In genomic region chr3:106483796-106484405, GRCm38 (mm10) we compare ENCODE assay signal across 13 mouse cellular contexts. TPM values are rescaled to one million over a fixed set of nuclear protein-coding genes. Genes with fewer than 3 reads are reported as not detected.
DNase-seq lines count a peak whose midpoint lies in the region; ATAC-seq and TF ChIP-seq lines count a peak whose summit lies in the region.
"Had no signal": no experiment of that assay in that cellular context is flagged by ENCODE, and none has a peak within 500 bp of the region (broad histone marks: within the 10 kb centered on the region; RNA-seq: fewer than 3 reads in every experiment).

No protein-coding gene starts in this region.

- H3ac ChIP-seq in myocyte (ENCODE audit: control insufficient read depth, insufficient read length), result no peak overlapping the region

- no peak overlapping the region for H3K4me3 ChIP-seq in lung, embryonic 15.5 days
- H3K4me3 ChIP-seq in myocyte, result peak overlapping the region; percentile 9
- no peak overlapping the region for H3K4me3 ChIP-seq in forebrain, embryonic 12.5 days (replicated peaks)
- H3K4me3 ChIP-seq: neural tube, embryonic 13.5 days had no signal

- ATAC-seq in lung, embryonic 15.5 days (ENCODE audit: borderline replicate concordance, extremely low read depth, low FRiP score, low TSS enrichment), result no peak
- ATAC-seq in forebrain, embryonic 12.5 days (ENCODE audit: low FRiP score), result no peak
- ATAC-seq: forebrain, embryonic 16.5 days had no signal

- H3K27me3 ChIP-seq in lung, embryonic 15.5 days, result no peaks in the 10 kb centered on the region
- H3K27me3 ChIP-seq in myocyte (ENCODE audit: control insufficient read depth, insufficient read depth, insufficient read length), result no peaks in the 10 kb centered on the region
- 0 out of 2 replicates have a peak, but pooled peaks cover 13% of the 10 kb centered on the region for H3K27me3 ChIP-seq in forebrain, embryonic 12.5 days

- WGBS in lung, embryonic 15.5 days, result 60% methylated on average over 4 of the region's 4 CpGs
- 80% methylated on average over 4 of the region's 4 CpGs for WGBS in forebrain, embryonic 12.5 days

- H3K27ac ChIP-seq in lung, embryonic 15.5 days, result no peak overlapping the region
- H3K27ac ChIP-seq in forebrain, embryonic 12.5 days, result no peak overlapping the region
- H3K27ac ChIP-seq: neural tube, embryonic 13.5 days had no signal

- H3K79me2 ChIP-seq in myocyte (ENCODE audit: control insufficient read depth, insufficient read depth), result no peaks in the 10 kb centered on the region

- no peak for TF ChIP-seq POLR2A in myocyte (IDR thresholded peaks at IDR 0.05; ENCODE audit: insufficient read length, low read depth)

- DNase-seq in lung, adult 18-20 months, result no peak
- peak; percentile 85 for DNase-seq in CD4-positive helper T cell, adult 2 months (ENCODE audit: low read depth, low spot score)
- peak; percentile 87 for DNase-seq in induced T-regulatory cell, adult 2 months (ENCODE audit: low read depth)
- DNase-seq in adrenal gland, adult 2 months, result no peak
- DNase-seq in left cerebral cortex, adult 11 months (ENCODE audit: low spot score), result no peak
- DNase-seq: gastrocnemius, postnatal 25 days; kidney, postnatal 10 days; right cerebral cortex, postnatal 4 days had no signal

- H3K4me2 ChIP-seq in lung, embryonic 15.5 days, result peak overlapping the region; percentile 8; the same call in 1 of the 2 replicates
- H3K4me2 ChIP-seq in myocyte (ENCODE audit: low read depth), result no peak overlapping the region
- no peak overlapping the region for H3K4me2 ChIP-seq in forebrain, embryonic 12.5 days
- H3K4me2 ChIP-seq: neural tube, embryonic 13.5 days had no signal

- H3K36me3 ChIP-seq in lung, embryonic 15.5 days, result no peaks in the 10 kb centered on the region
- no peaks in the 10 kb centered on the region for H3K36me3 ChIP-seq in myocyte (ENCODE audit: control insufficient read depth, insufficient read depth)
- H3K36me3 ChIP-seq in forebrain, embryonic 12.5 days (replicated peaks), result no peaks in the 10 kb centered on the region
- H3K36me3 ChIP-seq: neural tube, embryonic 13.5 days had no signal

- no peaks in the 10 kb centered on the region for H3K9me3 ChIP-seq in lung, embryonic 15.5 days
- H3K9me3 ChIP-seq in forebrain, embryonic 12.5 days, result no peaks in the 10 kb centered on the region
- H3K9me3 ChIP-seq: neural tube, embryonic 13.5 days had no signal

- H3K9ac ChIP-seq in lung, embryonic 15.5 days, result no peak overlapping the region
- H3K9ac ChIP-seq in forebrain, embryonic 12.5 days, result no peak overlapping the region
- H3K9ac ChIP-seq: neural tube, embryonic 13.5 days had no signal

- H3K4me1 ChIP-seq in lung, embryonic 15.5 days, result peaks cover 12% of the 10 kb centered on the region; the same call in 1 of the 2 replicates
- peaks cover 11% of the 10 kb centered on the region; the same call in 1 of the 2 replicates for H3K4me1 ChIP-seq in forebrain, embryonic 12.5 days

TF ChIP-seq in myocyte, 11 proteins besides CTCF, POLR2A, EP300 and RAD21:
- no peak for TF ChIP-seq MYOG (IDR thresholded peaks at IDR 0.05; ENCODE audit: control insufficient read depth in 1 of 3, insufficient read depth in 1 of 3, insufficient read length in 2 of 3, low read depth in 2 of 3)
- no peak for TF ChIP-seq MAX (IDR thresholded peaks at IDR 0.05; ENCODE audit: low read depth)
- no peak for TF ChIP-seq E2F4 (IDR thresholded peaks at IDR 0.05; ENCODE audit: insufficient read depth)
- no peak for TF ChIP-seq SRF (IDR thresholded peaks at IDR 0.05; ENCODE audit: control insufficient read depth, insufficient read length, low read depth)
- no peak for TF ChIP-seq POLR2AphosphoS2 (IDR thresholded peaks at IDR 0.05; ENCODE audit: insufficient read length, low read depth)
- TF ChIP-seq TCF12 (IDR thresholded peaks at IDR 0.05; ENCODE audit: insufficient read depth, poor library complexity, severe bottlenecking), result no peak

RNA-seq across cellular contexts. Expression of gene Dennd2d, which starts 1.7 kb away (rescaled TPM):
- 11.4 and 13.0 TPM in 2 replicates for polyA plus RNA-seq in lung, embryonic 15.5 days (2015; fragmentation: Nextera tagmentation; extraction: Ambion mirVana)
- 4.9 TPM for polyA plus RNA-seq in myocyte (2012; fragmentation: generic; extraction: Trizol)
- 1 to 10 TPM; 3.2 to 4.3 TPM for total RNA-seq in adrenal gland, adult 2 months (2021)
- polyA plus RNA-seq in adrenal gland, adult 2 months (2012; rRNA removed), result 1.5 and 1.8 TPM in 2 replicates
- polyA plus RNA-seq in forebrain, embryonic 12.5 days (2016; fragmentation: Nextera tagmentation; extraction: Ambion mirVana), result 0.49 and 0.59 TPM in 2 replicates

Comparison
In these comparisons a context has a peak if more than half of its experiments do, and no peak if none do; other contexts are left out.
1. DNase-seq: peak in CD4-positive helper T cell, adult 2 months (single experiment) and induced T-regulatory cell, adult 2 months (single experiment); none in lung, adult 18-20 months (0 of 2), adrenal gland, adult 2 months (single experiment) and left cerebral cortex, adult 11 months (single experiment).